Mouse (Mus musculus) olfactory bulb, adult 2 months (tissue): Measurements from ENCODE around the gene Slc44a3.

Experiments used
- CTCF ChIP-seq: fragments of 200-500 bp; IDR thresholded peaks from 2 replicates; pipeline ENCODE4 v1.5.1; 2012; ENCODE audit warnings: low read depth, mild to moderate bottlenecking, low read length, moderate library complexity; ENCODE audit not compliant: insufficient read depth
- POLR2A ChIP-seq: fragments of 200-500 bp; IDR thresholded peaks from 2 replicates; pipeline ENCODE4 v1.6.1; 2012; ENCODE audit warnings: mild to moderate bottlenecking, low read depth, low read length, moderate library complexity; ENCODE audit not compliant: insufficient read depth

- TF ChIP-seq CTCF (no peak), POLR2A (no peak)
Measured at GRCm38 (mm10) chr3:121411450-121411849, 120.8 kb downstream of the Slc44a3 start.
